Mouse (Mus musculus): ENCODE measurements at regions not wholly inside any gene's neighbourhood (a gene's known extent, or its start where the extent isn't known, plus 50 kb on each side); places are given as distances from the start of the nearest gene placed in this dataset.

DNA sequence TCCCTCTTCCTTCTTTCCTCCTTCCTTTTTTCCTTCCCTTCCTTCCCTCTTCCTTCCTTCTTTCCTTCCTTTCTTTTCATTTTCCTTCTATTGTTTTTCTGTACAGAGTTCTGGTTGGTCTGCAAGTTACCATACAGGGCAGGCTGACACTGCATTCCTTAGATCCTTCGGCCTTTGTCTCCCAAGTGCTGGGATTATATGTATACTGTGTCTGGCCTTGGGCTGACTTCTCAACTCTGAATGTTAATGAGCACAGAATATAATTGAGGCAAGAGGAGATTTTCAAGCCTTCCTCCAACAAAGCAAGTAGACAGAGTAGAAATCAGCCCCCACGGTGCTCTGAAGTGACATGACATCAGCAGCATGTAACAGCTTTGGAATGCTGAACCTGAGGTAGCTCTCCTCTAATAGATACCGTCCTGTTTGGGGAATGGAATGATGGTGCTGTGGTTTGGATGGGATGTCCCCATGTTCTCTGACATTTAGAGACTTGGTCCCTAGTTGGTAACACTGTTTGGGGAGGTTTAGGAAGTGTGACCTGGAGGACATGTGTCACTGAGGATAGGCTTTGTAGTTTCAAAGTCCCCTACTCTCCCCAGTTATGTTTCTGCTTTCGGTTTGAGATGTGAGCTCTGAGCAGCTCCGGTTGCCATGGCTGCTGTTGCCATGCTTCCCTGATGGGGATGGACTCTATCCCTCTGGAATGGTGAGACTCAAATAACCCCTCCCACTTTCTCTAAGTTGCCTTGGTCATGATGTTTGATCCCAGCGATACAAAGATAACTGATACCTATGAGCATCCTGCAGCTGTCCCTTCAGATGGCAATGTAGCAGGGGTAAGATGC is 178.1 kb downstream of the Dact1 start:
- ATAC-seq (ENCODE audit: low FRiP score) = peak; percentile 57; the same call in 1 of the 2 replicates
- H3K4me3 ChIP-seq = no peak overlapping the region
- no peak overlapping the region for H3K4me2 ChIP-seq
- no peak overlapping the region for H3K9ac ChIP-seq
- WGBS = 41% methylated on average over 6 of the region's 6 CpGs
- H3K27ac ChIP-seq = no peak overlapping the region
- no peaks in the 10 kb centered on the region for H3K36me3 ChIP-seq
- H3K9me3 ChIP-seq = no peaks in the 10 kb centered on the region
- H3K4me1 ChIP-seq (replicated peaks) = peaks cover 11% of the 10 kb centered on the region
- H3K27me3 ChIP-seq = no peaks in the 10 kb centered on the region

DNA sequence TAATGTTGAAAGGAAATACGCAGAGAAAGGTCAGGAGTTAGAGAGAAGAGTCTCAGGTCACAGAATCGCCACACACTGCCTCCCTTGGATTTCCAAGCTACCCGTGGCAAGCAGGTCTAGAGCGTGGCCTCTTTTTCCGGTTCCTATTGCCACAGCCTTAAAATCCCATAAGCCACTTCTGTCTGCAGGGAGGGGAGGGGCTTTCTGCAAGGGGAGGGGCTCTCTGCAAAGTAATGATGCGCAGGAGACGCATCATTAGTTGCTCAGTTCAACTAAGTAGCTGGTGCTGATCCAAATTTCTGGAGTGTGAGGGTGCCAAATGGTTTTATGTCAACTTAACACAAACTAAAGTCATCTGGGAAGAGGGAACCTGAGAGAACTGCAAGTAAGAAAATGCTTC is 179.6 kb downstream of the Dact1 start:
- H3K27ac ChIP-seq = no peak overlapping the region
- no peaks in the 10 kb centered on the region for H3K36me3 ChIP-seq
- H3K9me3 ChIP-seq = no peaks in the 10 kb centered on the region
- no peaks in the 10 kb centered on the region for H3K27me3 ChIP-seq
- ATAC-seq (ENCODE audit: low FRiP score) = no peak
- H3K4me2 ChIP-seq = no peak overlapping the region
- peaks cover 11% of the 10 kb centered on the region for H3K4me1 ChIP-seq (replicated peaks)
- WGBS = 89% methylated on average over 7 of the region's 7 CpGs
- no peak overlapping the region for H3K4me3 ChIP-seq
- no peak overlapping the region for H3K9ac ChIP-seq

DNA sequence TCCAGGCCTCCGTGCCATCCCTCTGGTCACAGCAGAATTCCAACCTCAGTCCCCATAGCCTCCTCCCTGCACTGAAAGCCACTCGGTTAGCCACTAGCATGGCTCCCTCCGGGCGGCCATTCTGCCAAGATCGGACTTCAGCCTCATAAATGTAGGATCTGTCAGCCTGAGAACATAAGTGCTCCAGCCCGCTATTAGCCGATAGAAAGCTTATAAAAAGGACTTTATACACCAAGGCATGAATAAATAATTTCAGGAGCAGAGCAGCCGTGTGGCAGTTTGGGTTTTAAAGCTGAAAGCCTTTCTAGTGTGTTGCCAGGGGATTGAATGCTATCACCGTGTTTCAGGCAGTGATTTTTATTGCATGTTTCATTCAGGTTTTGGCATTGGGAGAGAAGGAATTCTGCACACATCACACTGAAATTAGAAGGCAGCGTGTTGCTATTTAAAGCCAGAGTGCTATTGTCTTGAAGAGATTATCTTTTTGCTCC is 185.2 kb downstream of the Dact1 start:
- Histone ChIP-seq H3K4me1 (replicated peaks) (peaks cover 16% of the 10 kb centered on the region), H3K36me3 (no peaks in the 10 kb centered on the region), H3K27me3 (no peaks in the 10 kb centered on the region), H3K4me2 (no peak overlapping the region), H3K4me3 (no peak overlapping the region), H3K9me3 (no peaks in the 10 kb centered on the region), H3K27ac (peak overlapping the region; percentile 85), H3K9ac (0 out of 2 replicates have a peak overlapping the region, but pooled peaks have one; percentile 20)
- WGBS = 43% methylated on average over 10 of the region's 10 CpGs
- no peak for ATAC-seq (ENCODE audit: low FRiP score)

DNA sequence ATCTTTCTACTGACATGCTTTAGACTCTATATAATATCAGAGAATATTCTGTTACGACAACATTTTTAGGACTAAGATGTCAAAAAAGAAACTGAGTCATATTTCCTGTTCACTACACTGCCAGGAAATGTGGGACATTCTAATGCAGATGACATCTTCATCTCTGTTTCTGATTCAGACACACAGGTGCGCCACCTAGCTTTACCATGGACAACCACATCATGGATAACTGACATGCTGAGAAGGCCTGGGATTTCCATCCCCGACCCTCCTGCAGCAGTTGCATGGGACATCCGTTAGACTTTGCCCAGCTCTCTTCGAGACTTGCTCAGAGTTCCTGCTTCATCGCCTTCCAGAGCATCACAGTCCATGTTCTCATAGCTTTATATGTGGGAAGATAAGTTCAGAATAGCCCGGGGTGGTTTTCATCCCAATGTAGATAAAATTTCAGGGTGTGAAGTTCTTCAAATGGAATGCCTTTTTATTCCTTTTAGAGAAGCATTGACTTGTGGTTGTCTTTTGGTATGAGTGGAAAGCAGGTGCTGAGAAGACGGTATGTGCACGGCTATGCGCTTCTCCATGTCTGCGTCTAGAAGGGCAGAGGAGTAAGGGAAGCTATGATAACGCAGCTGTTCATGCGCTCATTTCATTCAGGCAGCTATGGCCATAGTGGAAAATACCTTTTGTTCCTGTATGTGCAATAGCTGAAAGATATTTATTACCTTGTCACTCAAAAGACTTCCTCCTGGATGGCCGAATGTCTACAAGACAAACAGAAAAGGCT is 188.8 kb downstream of the Dact1 start:
- no peak overlapping the region for H3K9ac ChIP-seq
- no peaks in the 10 kb centered on the region for H3K36me3 ChIP-seq
- 76% methylated on average over 14 of the region's 14 CpGs for WGBS
- ATAC-seq (ENCODE audit: low FRiP score) = no peak
- no peak overlapping the region for H3K4me2 ChIP-seq
- no peak overlapping the region for H3K27ac ChIP-seq
- H3K27me3 ChIP-seq = no peaks in the 10 kb centered on the region
- H3K9me3 ChIP-seq = no peaks in the 10 kb centered on the region
- peaks cover 26% of the 10 kb centered on the region for H3K4me1 ChIP-seq (replicated peaks)
- no peak overlapping the region for H3K4me3 ChIP-seq

DNA sequence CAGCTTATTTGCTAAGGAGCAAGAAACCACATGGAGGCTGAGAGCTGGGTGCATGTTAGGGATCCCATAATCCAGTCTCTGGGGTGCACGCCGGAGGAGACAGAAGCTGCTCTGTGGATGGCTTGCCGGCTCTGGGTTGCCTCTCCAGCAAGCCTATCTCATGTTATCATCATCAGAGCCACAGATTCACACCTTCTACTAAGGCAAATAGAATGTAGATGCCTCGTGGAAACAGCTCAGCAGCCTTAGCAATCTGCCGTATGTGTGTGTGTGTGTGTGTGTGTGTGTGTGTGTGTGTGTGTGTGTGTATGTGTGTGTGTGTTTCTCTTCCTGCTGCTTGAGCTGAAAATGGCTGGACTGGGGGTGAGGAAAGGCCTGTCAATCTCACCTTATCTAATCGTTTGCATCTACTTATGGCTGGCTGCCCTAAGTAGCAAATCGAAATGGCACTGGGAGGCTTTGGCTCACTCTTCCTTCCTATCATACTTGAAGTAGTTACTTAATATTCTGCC is 191.7 kb downstream of the Dact1 start:
- H3K4me2 ChIP-seq = no peak overlapping the region
- 65% methylated on average over 7 of the region's 7 CpGs for WGBS
- H3K36me3 ChIP-seq = no peaks in the 10 kb centered on the region
- H3K4me3 ChIP-seq = no peak overlapping the region
- H3K4me1 ChIP-seq (replicated peaks) = peaks cover 11% of the 10 kb centered on the region
- no peaks in the 10 kb centered on the region for H3K27me3 ChIP-seq
- H3K9me3 ChIP-seq = no peaks in the 10 kb centered on the region
- no peak overlapping the region for H3K9ac ChIP-seq
- ATAC-seq (ENCODE audit: low FRiP score) = no peak
- H3K27ac ChIP-seq = peak overlapping the region; percentile 23; the same call in 1 of the 2 replicates

DNA sequence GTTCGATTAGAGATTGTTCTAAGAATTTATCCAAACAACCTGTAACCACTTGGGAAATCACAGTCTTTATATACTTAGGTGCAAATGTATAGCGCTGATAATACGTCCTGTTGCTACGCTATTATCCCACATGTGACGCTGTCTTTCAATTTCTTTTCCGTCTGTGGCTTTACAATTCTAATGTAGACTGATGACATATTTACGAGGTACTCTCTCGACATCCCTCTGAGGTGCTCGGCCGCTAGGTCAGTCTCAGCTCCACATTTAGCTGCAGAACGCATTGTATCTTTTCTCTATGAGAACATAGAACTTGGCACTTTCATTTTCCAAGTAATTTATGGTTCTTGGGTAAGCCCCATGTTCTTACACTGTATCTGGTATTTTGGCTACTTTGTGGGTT is 193.6 kb downstream of the Dact1 start:
- H3K27ac ChIP-seq = no peak overlapping the region
- H3K9ac ChIP-seq = no peak overlapping the region
- no peak for ATAC-seq (ENCODE audit: low FRiP score)
- H3K4me1 ChIP-seq (replicated peaks) = peaks cover 11% of the 10 kb centered on the region
- 59% methylated on average over 11 of the region's 11 CpGs for WGBS
- H3K36me3 ChIP-seq = no peaks in the 10 kb centered on the region
- H3K4me3 ChIP-seq = no peak overlapping the region
- no peaks in the 10 kb centered on the region for H3K9me3 ChIP-seq
- H3K4me2 ChIP-seq = no peak overlapping the region
- H3K27me3 ChIP-seq = no peaks in the 10 kb centered on the region

GRCm38 (mm10) chr12:71506206-71506605 is 196.5 kb downstream of the Dact1 start:
- 74% methylated on average over 4 of the region's 4 CpGs for WGBS
- Histone ChIP-seq H3K4me1 (replicated peaks) (peaks cover 10% of the 10 kb centered on the region), H3K4me3 (no peak overlapping the region), H3K36me3 (no peaks in the 10 kb centered on the region), H3K9ac (no peak overlapping the region), H3K27me3 (no peaks in the 10 kb centered on the region), H3K4me2 (no peak overlapping the region), H3K9me3 (no peaks in the 10 kb centered on the region), H3K27ac (no peak overlapping the region)
- no peak for ATAC-seq (ENCODE audit: low FRiP score)

DNA sequence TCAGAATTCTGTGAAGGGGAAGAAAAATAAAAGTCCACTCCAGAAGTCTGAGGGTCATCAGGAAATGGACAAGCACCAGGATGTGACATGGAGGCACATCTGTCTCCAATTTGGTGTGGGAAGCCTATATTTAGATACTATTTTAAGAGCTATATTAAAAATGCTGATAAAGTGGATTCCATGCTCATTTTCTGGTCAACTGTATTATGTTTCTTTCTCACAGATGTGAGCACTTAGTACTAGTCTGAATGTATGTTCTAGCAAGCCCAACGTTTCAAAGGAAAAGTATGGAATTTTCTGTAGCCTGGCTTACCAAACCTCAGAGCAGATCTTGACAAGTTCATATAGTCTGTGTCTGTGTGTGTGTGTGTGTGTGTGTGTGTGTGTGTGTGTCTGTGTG is 197.0 kb downstream of the Dact1 start:
- H3K4me1 ChIP-seq (replicated peaks) = peaks cover 6% of the 10 kb centered on the region; the same call in 1 of the 2 replicates
- no peaks in the 10 kb centered on the region for H3K36me3 ChIP-seq
- no peak overlapping the region for H3K4me2 ChIP-seq
- H3K4me3 ChIP-seq = no peak overlapping the region
- H3K27me3 ChIP-seq = no peaks in the 10 kb centered on the region
- ATAC-seq (ENCODE audit: low FRiP score) = no peak
- 79% methylated on average over 1 of the region's 1 CpGs for WGBS
- H3K27ac ChIP-seq = no peak overlapping the region
- no peak overlapping the region for H3K9ac ChIP-seq
- no peaks in the 10 kb centered on the region for H3K9me3 ChIP-seq

- 61% methylated on average over 7 of the region's 7 CpGs for WGBS
- ATAC-seq (ENCODE audit: low FRiP score) = no peak
- Histone ChIP-seq H3K9me3 (no peaks in the 10 kb centered on the region), H3K9ac (no peak overlapping the region), H3K36me3 (no peaks in the 10 kb centered on the region), H3K4me1 (replicated peaks) (peaks cover 4% of the 10 kb centered on the region; the same call in 1 of the 2 replicates), H3K27ac (peak overlapping the region; percentile 58; the same call in 1 of the 2 replicates), H3K27me3 (no peaks in the 10 kb centered on the region), H3K4me3 (no peak overlapping the region), H3K4me2 (no peak overlapping the region)
Observed at GRCm38 (mm10) chr12:71512915-71513612, 203.4 kb downstream of the Dact1 start.

DNA sequence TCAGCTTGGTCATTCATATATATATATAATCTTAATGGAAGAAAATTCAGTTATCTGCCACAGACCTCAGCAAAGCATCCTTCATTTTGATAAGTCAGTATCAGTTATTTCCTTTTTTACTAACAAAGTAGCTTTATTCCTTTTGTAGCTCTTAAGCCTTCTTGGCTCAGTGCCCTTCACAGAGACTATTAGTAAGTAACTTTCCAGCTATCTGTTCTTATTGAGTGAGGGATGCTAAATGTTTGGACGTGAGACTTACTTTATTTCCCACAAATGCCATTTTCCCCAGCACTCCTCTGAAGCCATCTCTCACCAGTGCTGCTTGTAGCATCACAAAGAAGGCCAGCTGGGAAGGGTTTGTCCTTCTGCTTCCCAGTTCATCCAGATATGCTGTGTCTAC is 209.8 kb downstream of the Dact1 start:
- Histone ChIP-seq H3K27ac (no peak overlapping the region), H3K4me3 (no peak overlapping the region), H3K9me3 (no peaks in the 10 kb centered on the region), H3K4me2 (no peak overlapping the region), H3K4me1 (replicated peaks) (peaks cover 12% of the 10 kb centered on the region; the same call in 1 of the 2 replicates), H3K9ac (no peak overlapping the region), H3K27me3 (no peaks in the 10 kb centered on the region), H3K36me3 (no peaks in the 10 kb centered on the region)
- no peak for ATAC-seq (ENCODE audit: low FRiP score)
- 65% methylated on average over 1 of the region's 1 CpGs for WGBS

GRCm38 (mm10) chr12:71521936-71522335 is 212.3 kb downstream of the Dact1 start:
- no peak for ATAC-seq (ENCODE audit: low FRiP score)
- H3K4me2 ChIP-seq = no peak overlapping the region
- H3K27me3 ChIP-seq = no peaks in the 10 kb centered on the region
- peaks cover 22% of the 10 kb centered on the region for H3K4me1 ChIP-seq (replicated peaks)
- no peak overlapping the region for H3K4me3 ChIP-seq
- H3K27ac ChIP-seq = peak overlapping the region; percentile 18; the same call in 1 of the 2 replicates
- no peaks in the 10 kb centered on the region for H3K36me3 ChIP-seq
- no peak overlapping the region for H3K9ac ChIP-seq
- 93% methylated on average over 3 of the region's 3 CpGs for WGBS
- H3K9me3 ChIP-seq = no peaks in the 10 kb centered on the region

GRCm38 (mm10) chr12:71522451-71522850 is 212.8 kb downstream of the Dact1 start:
- Histone ChIP-seq H3K9ac (no peak overlapping the region), H3K4me3 (no peak overlapping the region), H3K27me3 (no peaks in the 10 kb centered on the region), H3K4me2 (no peak overlapping the region), H3K9me3 (no peaks in the 10 kb centered on the region), H3K4me1 (replicated peaks) (peaks cover 22% of the 10 kb centered on the region), H3K36me3 (no peaks in the 10 kb centered on the region), H3K27ac (peak overlapping the region; percentile 18; the same call in 1 of the 2 replicates)
- 79% methylated on average over 5 of the region's 5 CpGs for WGBS
- ATAC-seq (ENCODE audit: low FRiP score) = no peak

Measured in hindbrain, embryonic 13.5 days (tissue).